Mouse (Mus musculus): Measurements from ENCODE around the gene Ip6k3.
A peak's percentile ranks its signal among the peaks of the same experiment; 100 is the strongest.

Gene Ip6k3

GRCm38 (mm10) chr17:27123103-27123502 lies 44.5 kb downstream of the Ip6k3 start:
- no peak for DNase-seq (ENCODE audit: low spot score)

GRCm38 (mm10) chr17:27122701-27123100 lies 44.9 kb downstream of the Ip6k3 start:
- DNase-seq (ENCODE audit: low spot score) = no peak

- DNase-seq (ENCODE audit: low spot score) = no peak
Measured at GRCm38 (mm10) chr17:27121781-27122180, 45.8 kb downstream of the Ip6k3 start.

GRCm38 (mm10) chr17:27121266-27121665 lies 46.3 kb downstream of the Ip6k3 start:
- peak; percentile 43 for DNase-seq (ENCODE audit: low spot score)

GRCm38 (mm10) chr17:27120561-27121024 lies 47.0 kb downstream of the Ip6k3 start:
- DNase-seq (ENCODE audit: low spot score) = peak; percentile 77

- no peak for DNase-seq (ENCODE audit: low spot score)
Measured at GRCm38 (mm10) chr17:27119954-27120353, 47.6 kb downstream of the Ip6k3 start.

GRCm38 (mm10) chr17:27119540-27119895 lies 48.1 kb downstream of the Ip6k3 start:
- DNase-seq (ENCODE audit: low spot score) = no peak

GRCm38 (mm10) chr17:27118676-27119539 lies 48.7 kb downstream of the Ip6k3 start:
- no peak for DNase-seq (ENCODE audit: low spot score)

GRCm38 (mm10) chr17:27110072-27110471 lies 57.5 kb downstream of the Ip6k3 start:
- DNase-seq (ENCODE audit: low spot score) = no peak

- DNase-seq (ENCODE audit: low spot score) = no peak
Measured at GRCm38 (mm10) chr17:27107936-27108335, 59.7 kb downstream of the Ip6k3 start.

GRCm38 (mm10) chr17:27106745-27107144 lies 60.9 kb downstream of the Ip6k3 start:
- no peak for DNase-seq (ENCODE audit: low spot score)

GRCm38 (mm10) chr17:27105698-27106470 lies 61.7 kb downstream of the Ip6k3 start:
- DNase-seq (ENCODE audit: low spot score) = no peak

GRCm38 (mm10) chr17:27101675-27102074 lies 65.9 kb downstream of the Ip6k3 start:
- DNase-seq (ENCODE audit: low spot score) = no peak

GRCm38 (mm10) chr17:27095690-27096089 lies 71.9 kb downstream of the Ip6k3 start:
- peak; percentile 35 for DNase-seq (ENCODE audit: low spot score)
